Mouse (Mus musculus) gastrocnemius, postnatal 4 days (tissue): ENCODE results near the gene Vmn1r42. TPM values are rescaled to one million over a fixed set of nuclear protein-coding genes. Genes with fewer than 3 reads are reported as not detected.
"Not testable (repeated sequence)": the region's sequence is repeated elsewhere in the genome, so short reads cannot be mapped to it uniquely, and the experiment has no call there.

Experiments
- DNase-seq, 2 experiments: peaks; one replicate each; pipeline ENCODE4 v3.0.0; 2021 to 2022; ENCODE audit warnings: low spot score in 2 of 2, mixed read lengths in 2 of 2
- long read RNA-seq, 2 experiments: library from polyadenylated mRNA; stranded (forward); transcript quantifications; one replicate each; pipeline ENCODE4 v2.0.0; 2021
- total RNA-seq, 2 experiments: library from RNA; stranded (reverse); gene quantifications; 2 replicates each; pipeline ENCODE4 v1.2.3; 2021

Vmn1r42 gene
- not detected for total RNA-seq
- long read RNA-seq, experiment 1, result 0 reads
- long read RNA-seq, experiment 2, result 0 reads

GRCm38 (mm10) chr6:89876313-89876712 lies at the start of gene Vmn1r42, which contains the start of gene Vmn1r43:
Vmn1r42 (minus strand) TSS chr6:89876413.
Vmn1r43 (minus strand) TSS chr6:89876413.
- DNase-seq, result not testable (repeated sequence)

- DNase-seq, result no peak
These were observed 7.6 kb upstream of the Vmn1r42 start for GRCm38 (mm10) chr6:89883812-89884211.

GRCm38 (mm10) chr6:89883360-89883759 lies 7.1 kb upstream of the Vmn1r42 start, which contains the start of gene Vmn1r44:
Vmn1r44 (plus strand) TSS chr6:89883660.
- no peak for DNase-seq

GRCm38 (mm10) chr6:89880867-89881266 lies 4.7 kb upstream of the Vmn1r42 start:
- DNase-seq, result no peak

GRCm38 (mm10) chr6:89876963-89877362 lies 750 bp upstream of the Vmn1r42 start:
- DNase-seq, result no peak

GRCm38 (mm10) chr6:89867976-89868375 lies 8.2 kb downstream of the Vmn1r42 start:
- no peak for DNase-seq

GRCm38 (mm10) chr6:89867276-89867675 lies 8.9 kb downstream of the Vmn1r42 start:
- DNase-seq, result no peak

GRCm38 (mm10) chr6:89863792-89864191 lies 12.4 kb downstream of the Vmn1r42 start:
- no peak for DNase-seq

GRCm38 (mm10) chr6:89859839-89860238 lies 16.4 kb downstream of the Vmn1r42 start:
- no peak for DNase-seq

- DNase-seq, result no peak
These were observed 18.7 kb downstream of the Vmn1r42 start for GRCm38 (mm10) chr6:89857552-89857951.

Other genes with a start within 250 kb of the Vmn1r42 start
- 1 to 10 TPM; 8.3 to 9.6 TPM for gene Txnrd3, start 232.4 kb downstream of the Vmn1r42 start, total RNA-seq
- not detected for gene Vmn1r40, start 168.9 kb downstream of the Vmn1r42 start, total RNA-seq
- not detected for gene Vmn1r41, start 135.6 kb downstream of the Vmn1r42 start, total RNA-seq
- not detected for gene Vmn1r43, start within 50 bp of the Vmn1r42 start, total RNA-seq
- gene Vmn1r44, start 7.2 kb upstream of the Vmn1r42 start, total RNA-seq, result not detected
- not detected for gene Vmn1r45, start 64.2 kb upstream of the Vmn1r42 start, total RNA-seq
- not detected for gene Vmn1r46, start 92.9 kb upstream of the Vmn1r42 start, total RNA-seq
- not detected for gene Vmn1r47, start 139.7 kb upstream of the Vmn1r42 start, total RNA-seq
- not detected for gene Vmn1r48, start 160.4 kb upstream of the Vmn1r42 start, total RNA-seq
- not detected for gene Vmn1r49, start 202.1 kb upstream of the Vmn1r42 start, total RNA-seq
- gene Vmn1r50, start 225.0 kb upstream of the Vmn1r42 start, total RNA-seq, result not detected
- gene Vmn1r51, start 246.2 kb upstream of the Vmn1r42 start, total RNA-seq, result not detected